Mouse (Mus musculus): ENCODE data around the gene Spp1. TPM values are rescaled to one million over a fixed set of nuclear protein-coding genes. Genes with fewer than 3 reads are reported as not detected.
A peak's percentile ranks its signal among the peaks of the same experiment; 100 is the strongest.

Spp1 gene
- polyA plus RNA-seq (2012; rRNA removed), result 0.83 and 0.89 TPM in 2 replicates

GRCm38 (mm10) chr5:104434835-104435301 lies at the start of gene Spp1:
TSS of gene Spp1 (plus strand) at chr5:104435118.
- no peaks in the 10 kb centered on the region; the same call in 1 of the 2 replicates for H3K4me1 ChIP-seq (ENCODE audit: control insufficient read depth, insufficient read depth, low read length)
- no peak within 1 kb of the TSS for H3K27ac ChIP-seq (ENCODE audit: control insufficient read depth, insufficient read depth, low read depth, low read length)
- H3K4me3 ChIP-seq (ENCODE audit: control insufficient read depth, low read depth, low read length), result no peak within 1 kb of the TSS
- H3K27me3 ChIP-seq (ENCODE audit: control insufficient read depth, insufficient read depth, low read length), result no peaks in the 10 kb centered on the region
- TF ChIP-seq POLR2A (IDR thresholded peaks at IDR 0.05; ENCODE audit: control insufficient read depth, low read depth, low read length), result no peak
- no peak for TF ChIP-seq CTCF (IDR thresholded peaks at IDR 0.05; ENCODE audit: control insufficient read depth, insufficient read depth, insufficient replicate concordance, low read depth, low read length)
- H3K36me3 ChIP-seq (ENCODE audit: control insufficient read depth, insufficient read depth, low read length), result no peaks in the 10 kb centered on the region

- TF ChIP-seq CTCF (IDR thresholded peaks at IDR 0.05; ENCODE audit: control insufficient read depth, insufficient read depth, insufficient replicate concordance, low read depth, low read length) (no peak), POLR2A (IDR thresholded peaks at IDR 0.05; ENCODE audit: control insufficient read depth, low read depth, low read length) (no peak)
- H3K4me3 ChIP-seq (ENCODE audit: control insufficient read depth, low read depth, low read length), result peak overlapping the region; percentile 88
Measured at GRCm38 (mm10) chr5:104385521-104385920, 49.4 kb upstream of the Spp1 start.

GRCm38 (mm10) chr5:104386908-104387307 lies 48.0 kb upstream of the Spp1 start:
- Histone ChIP-seq H3K27me3 (ENCODE audit: control insufficient read depth, insufficient read depth, low read length) (no peaks in the 10 kb centered on the region), H3K27ac (ENCODE audit: control insufficient read depth, insufficient read depth, low read depth, low read length) (no peak overlapping the region)
- TF ChIP-seq CTCF (IDR thresholded peaks at IDR 0.05; ENCODE audit: control insufficient read depth, insufficient read depth, insufficient replicate concordance, low read depth, low read length) (no peak), POLR2A (IDR thresholded peaks at IDR 0.05; ENCODE audit: control insufficient read depth, low read depth, low read length) (no peak)

More at GRCm38 (mm10) chr5:104385521-104385920, 49.4 kb upstream of the Spp1 start:
- no peaks in the 10 kb centered on the region for H3K36me3 ChIP-seq (ENCODE audit: control insufficient read depth, insufficient read depth, low read length)
- peaks cover 8% of the 10 kb centered on the region for H3K4me1 ChIP-seq (ENCODE audit: control insufficient read depth, insufficient read depth, low read length)
- H3K27ac ChIP-seq (ENCODE audit: control insufficient read depth, insufficient read depth, low read depth, low read length), result no peak overlapping the region
- H3K27me3 ChIP-seq (ENCODE audit: control insufficient read depth, insufficient read depth, low read length), result no peaks in the 10 kb centered on the region

GRCm38 (mm10) chr5:104390962-104391361 lies 44.0 kb upstream of the Spp1 start:
- no peaks in the 10 kb centered on the region for H3K27me3 ChIP-seq (ENCODE audit: control insufficient read depth, insufficient read depth, low read length)
- no peak overlapping the region for H3K27ac ChIP-seq (ENCODE audit: control insufficient read depth, insufficient read depth, low read depth, low read length)
- no peak for TF ChIP-seq CTCF (IDR thresholded peaks at IDR 0.05; ENCODE audit: control insufficient read depth, insufficient read depth, insufficient replicate concordance, low read depth, low read length)
- TF ChIP-seq POLR2A (IDR thresholded peaks at IDR 0.05; ENCODE audit: control insufficient read depth, low read depth, low read length), result no peak
- peaks cover 1% of the 10 kb centered on the region; the same call in 1 of the 2 replicates for H3K4me1 ChIP-seq (ENCODE audit: control insufficient read depth, insufficient read depth, low read length)
- no peak overlapping the region for H3K4me3 ChIP-seq (ENCODE audit: control insufficient read depth, low read depth, low read length)
- no peaks in the 10 kb centered on the region for H3K36me3 ChIP-seq (ENCODE audit: control insufficient read depth, insufficient read depth, low read length)

More at GRCm38 (mm10) chr5:104386908-104387307, 48.0 kb upstream of the Spp1 start:
- Histone ChIP-seq H3K4me1 (ENCODE audit: control insufficient read depth, insufficient read depth, low read length) (peaks cover 8% of the 10 kb centered on the region), H3K36me3 (ENCODE audit: control insufficient read depth, insufficient read depth, low read length) (no peaks in the 10 kb centered on the region), H3K4me3 (ENCODE audit: control insufficient read depth, low read depth, low read length) (no peak overlapping the region)

GRCm38 (mm10) chr5:104392784-104393183 lies 42.1 kb upstream of the Spp1 start:
- H3K27ac ChIP-seq (ENCODE audit: control insufficient read depth, insufficient read depth, low read depth, low read length), result no peak overlapping the region
- TF ChIP-seq CTCF (IDR thresholded peaks at IDR 0.05; ENCODE audit: control insufficient read depth, insufficient read depth, insufficient replicate concordance, low read depth, low read length), result no peak
- TF ChIP-seq POLR2A (IDR thresholded peaks at IDR 0.05; ENCODE audit: control insufficient read depth, low read depth, low read length), result no peak
- H3K36me3 ChIP-seq (ENCODE audit: control insufficient read depth, insufficient read depth, low read length), result no peaks in the 10 kb centered on the region
- H3K4me1 ChIP-seq (ENCODE audit: control insufficient read depth, insufficient read depth, low read length), result no peaks in the 10 kb centered on the region
- H3K27me3 ChIP-seq (ENCODE audit: control insufficient read depth, insufficient read depth, low read length), result no peaks in the 10 kb centered on the region
- no peak overlapping the region for H3K4me3 ChIP-seq (ENCODE audit: control insufficient read depth, low read depth, low read length)

- H3K27me3 ChIP-seq (ENCODE audit: control insufficient read depth, insufficient read depth, low read length), result no peaks in the 10 kb centered on the region
- no peak overlapping the region for H3K27ac ChIP-seq (ENCODE audit: control insufficient read depth, insufficient read depth, low read depth, low read length)
- H3K4me1 ChIP-seq (ENCODE audit: control insufficient read depth, insufficient read depth, low read length), result no peaks in the 10 kb centered on the region
- TF ChIP-seq POLR2A (IDR thresholded peaks at IDR 0.05; ENCODE audit: control insufficient read depth, low read depth, low read length), result no peak
- no peak for TF ChIP-seq CTCF (IDR thresholded peaks at IDR 0.05; ENCODE audit: control insufficient read depth, insufficient read depth, insufficient replicate concordance, low read depth, low read length)
- H3K36me3 ChIP-seq (ENCODE audit: control insufficient read depth, insufficient read depth, low read length), result no peaks in the 10 kb centered on the region
- no peak overlapping the region for H3K4me3 ChIP-seq (ENCODE audit: control insufficient read depth, low read depth, low read length)
Measured at GRCm38 (mm10) chr5:104396286-104396685, 38.6 kb upstream of the Spp1 start.

GRCm38 (mm10) chr5:104398001-104398400 lies 36.9 kb upstream of the Spp1 start:
- TF ChIP-seq CTCF (IDR thresholded peaks at IDR 0.05; ENCODE audit: control insufficient read depth, insufficient read depth, insufficient replicate concordance, low read depth, low read length), result no peak
- no peaks in the 10 kb centered on the region for H3K36me3 ChIP-seq (ENCODE audit: control insufficient read depth, insufficient read depth, low read length)
- no peaks in the 10 kb centered on the region for H3K27me3 ChIP-seq (ENCODE audit: control insufficient read depth, insufficient read depth, low read length)
- H3K4me1 ChIP-seq (ENCODE audit: control insufficient read depth, insufficient read depth, low read length), result no peaks in the 10 kb centered on the region
- H3K4me3 ChIP-seq (ENCODE audit: control insufficient read depth, low read depth, low read length), result no peak overlapping the region
- H3K27ac ChIP-seq (ENCODE audit: control insufficient read depth, insufficient read depth, low read depth, low read length), result no peak overlapping the region
